Mouse (Mus musculus): ENCODE measurements around the gene Ccdc146.
"Not testable (repeated sequence)": the region's sequence is repeated elsewhere in the genome, so short reads cannot be mapped to it uniquely, and the experiment has no call there.

Ccdc146 gene

GRCm38 (mm10) chr5:21387340-21387739 lies 37.1 kb downstream of the Ccdc146 start:
- DNase-seq (ENCODE audit: low spot score), result no peak

GRCm38 (mm10) chr5:21386432-21386831 lies 38.0 kb downstream of the Ccdc146 start:
- no peak for DNase-seq (ENCODE audit: low spot score)

GRCm38 (mm10) chr5:21384976-21385375 lies 39.5 kb downstream of the Ccdc146 start:
- DNase-seq (ENCODE audit: low spot score), result no peak

DNA sequence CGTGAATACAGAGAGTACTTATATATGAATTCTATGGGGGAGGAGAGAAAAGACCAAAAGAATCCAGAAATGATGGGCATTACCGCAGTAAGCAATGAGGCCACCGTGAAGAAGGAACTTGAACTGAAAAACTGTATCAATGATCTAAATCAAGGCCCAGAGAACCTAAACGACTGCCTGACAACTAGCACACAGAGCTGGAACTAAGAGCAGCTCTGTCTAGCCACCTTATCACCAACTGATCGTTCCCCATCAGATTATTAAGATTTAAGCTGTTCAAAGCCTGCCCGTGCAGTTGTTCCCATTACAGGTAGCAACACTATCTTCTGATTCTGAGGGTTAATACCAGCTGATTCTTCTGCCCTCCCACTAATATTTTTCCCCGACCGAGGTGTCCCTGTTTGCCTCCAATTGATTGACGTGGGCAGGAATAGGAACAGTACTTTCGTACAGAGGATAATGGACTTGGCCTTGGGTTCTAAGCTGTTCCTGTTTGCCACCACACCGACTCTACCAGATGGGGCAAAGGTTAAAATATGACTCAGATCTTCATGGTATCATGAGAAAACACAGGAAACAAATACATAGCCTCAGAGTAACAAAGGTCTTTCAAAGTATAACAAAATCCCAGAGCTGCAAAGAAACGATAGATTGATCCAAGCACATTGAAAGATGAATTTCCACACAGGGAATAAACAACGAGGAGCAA lies 40.1 kb downstream of the Ccdc146 start:
- DNase-seq (ENCODE audit: low spot score), result no peak

GRCm38 (mm10) chr5:21383392-21384251 lies 40.9 kb downstream of the Ccdc146 start:
- DNase-seq (ENCODE audit: low spot score), result peak; percentile 11

DNA sequence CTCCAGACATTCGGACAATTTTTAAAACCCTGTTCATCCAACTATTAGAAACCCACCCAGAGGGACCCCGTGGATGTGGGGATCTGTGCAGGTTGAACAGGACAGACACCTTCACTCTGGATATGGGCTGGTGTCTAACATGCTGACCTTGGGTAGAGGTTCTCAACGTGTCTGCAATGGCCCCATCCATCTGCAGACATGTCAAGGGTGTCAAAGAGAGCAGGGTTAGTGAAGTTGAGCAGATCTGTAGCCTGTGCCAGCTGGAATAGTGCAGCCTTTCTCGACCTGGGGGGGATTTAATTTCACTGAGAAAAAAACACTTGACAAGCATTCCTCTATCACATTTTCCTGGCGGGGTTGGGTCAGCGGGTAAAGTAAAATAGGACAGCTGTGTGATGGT lies 41.8 kb downstream of the Ccdc146 start:
- peak; percentile 20 for DNase-seq (ENCODE audit: low spot score)

DNA sequence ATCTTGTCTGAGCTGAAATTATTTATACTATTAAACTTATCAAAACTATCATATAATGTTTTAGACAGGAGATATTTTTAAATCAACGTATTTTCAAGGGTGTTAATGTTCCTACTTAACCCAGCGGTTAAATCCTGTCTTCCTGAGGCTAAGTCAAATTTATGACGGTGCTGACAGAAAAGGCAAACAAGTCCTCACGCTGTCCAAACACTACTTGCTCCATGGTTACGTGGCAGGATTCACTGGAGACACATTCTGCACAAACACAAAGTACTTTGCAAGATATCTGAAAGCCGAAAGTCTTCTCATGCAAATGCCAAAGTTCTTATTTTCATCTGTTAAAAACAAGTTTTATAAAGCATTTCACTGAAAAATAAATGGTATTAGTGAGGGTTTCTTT lies 42.5 kb downstream of the Ccdc146 start:
- DNase-seq (ENCODE audit: low spot score), result peak; percentile 53

GRCm38 (mm10) chr5:21378397-21378796 lies 46.1 kb downstream of the Ccdc146 start:
- DNase-seq (ENCODE audit: low spot score), result no peak

- DNase-seq (ENCODE audit: low spot score), result no peak
Observed at GRCm38 (mm10) chr5:21376935-21377334, 47.5 kb downstream of the Ccdc146 start.

GRCm38 (mm10) chr5:21373180-21373518 lies 51.3 kb downstream of the Ccdc146 start:
- no peak for DNase-seq (ENCODE audit: low spot score)

DNA sequence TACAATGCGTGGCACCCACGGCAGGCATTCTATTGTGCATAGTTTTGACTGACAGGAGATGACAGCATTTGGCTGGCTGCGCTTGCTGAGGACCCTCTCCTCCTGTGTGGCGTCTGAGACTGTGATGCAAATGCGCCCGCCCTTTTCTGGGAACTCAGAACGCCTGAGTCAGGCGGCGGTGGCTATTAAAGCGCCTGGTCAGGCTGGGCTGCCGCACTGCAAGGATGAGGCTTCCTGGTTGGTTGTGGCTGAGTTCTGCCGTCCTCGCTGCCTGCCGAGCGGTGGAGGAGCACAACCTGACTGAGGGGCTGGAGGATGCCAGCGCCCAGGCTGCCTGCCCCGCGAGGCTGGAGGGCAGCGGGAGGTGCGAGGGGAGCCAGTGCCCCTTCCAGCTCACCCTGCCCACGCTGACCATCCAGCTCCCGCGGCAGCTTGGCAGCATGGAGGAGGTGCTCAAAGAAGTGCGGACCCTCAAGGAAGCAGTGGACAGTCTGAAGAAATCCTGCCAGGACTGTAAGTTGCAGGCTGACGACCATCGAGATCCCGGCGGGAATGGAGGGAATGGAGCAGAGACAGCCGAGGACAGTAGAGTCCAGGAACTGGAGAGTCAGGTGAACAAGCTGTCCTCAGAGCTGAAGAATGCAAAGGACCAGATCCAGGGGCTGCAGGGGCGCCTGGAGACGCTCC lies 51.8 kb downstream of the Ccdc146 start, which contains the start of gene Fgl2:
TSS of gene Fgl2 (plus strand) at position 150 of the 687 bp plus-strand sequence.
- peak; percentile 84 for DNase-seq (ENCODE audit: low spot score)

GRCm38 (mm10) chr5:21371920-21372319 lies 52.6 kb downstream of the Ccdc146 start:
- no peak for DNase-seq (ENCODE audit: low spot score)

DNA sequence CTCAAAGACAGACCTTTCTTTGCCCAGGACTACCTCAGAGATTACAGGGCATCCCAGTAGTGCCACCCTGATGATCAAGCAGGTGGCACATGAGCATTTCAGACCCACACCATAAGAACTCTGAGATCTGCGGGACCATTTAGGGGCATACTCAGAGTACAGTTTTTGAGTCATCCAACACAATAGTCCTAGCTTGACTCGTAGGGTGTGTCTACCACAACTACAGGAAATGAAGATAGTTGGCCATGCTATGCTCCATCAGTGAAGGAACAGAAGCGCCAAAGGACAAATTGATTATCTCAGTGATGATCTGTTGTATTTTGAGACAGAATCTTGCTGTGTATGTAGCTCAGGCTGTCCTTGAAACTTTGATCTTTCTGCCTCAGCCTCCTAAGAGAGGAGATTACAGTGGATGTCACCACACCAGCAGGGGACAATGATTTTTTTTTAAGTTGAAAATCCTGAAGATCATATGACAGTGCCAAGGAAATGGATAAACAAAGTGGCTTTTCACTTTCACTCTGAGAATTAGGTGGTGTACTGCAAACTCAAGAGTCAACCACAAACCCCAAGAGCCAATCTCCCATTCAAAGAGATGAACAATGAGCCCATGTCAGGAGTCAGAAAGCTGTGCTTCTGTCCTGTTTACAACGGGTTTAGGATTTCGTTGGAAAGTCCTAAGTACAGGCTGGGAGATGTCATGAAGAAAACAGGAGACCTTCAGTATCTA lies 54.1 kb downstream of the Ccdc146 start:
- DNase-seq (ENCODE audit: low spot score), result no peak

GRCm38 (mm10) chr5:21367514-21367913 lies 57.0 kb downstream of the Ccdc146 start:
- DNase-seq (ENCODE audit: low spot score), result peak; percentile 5

DNA sequence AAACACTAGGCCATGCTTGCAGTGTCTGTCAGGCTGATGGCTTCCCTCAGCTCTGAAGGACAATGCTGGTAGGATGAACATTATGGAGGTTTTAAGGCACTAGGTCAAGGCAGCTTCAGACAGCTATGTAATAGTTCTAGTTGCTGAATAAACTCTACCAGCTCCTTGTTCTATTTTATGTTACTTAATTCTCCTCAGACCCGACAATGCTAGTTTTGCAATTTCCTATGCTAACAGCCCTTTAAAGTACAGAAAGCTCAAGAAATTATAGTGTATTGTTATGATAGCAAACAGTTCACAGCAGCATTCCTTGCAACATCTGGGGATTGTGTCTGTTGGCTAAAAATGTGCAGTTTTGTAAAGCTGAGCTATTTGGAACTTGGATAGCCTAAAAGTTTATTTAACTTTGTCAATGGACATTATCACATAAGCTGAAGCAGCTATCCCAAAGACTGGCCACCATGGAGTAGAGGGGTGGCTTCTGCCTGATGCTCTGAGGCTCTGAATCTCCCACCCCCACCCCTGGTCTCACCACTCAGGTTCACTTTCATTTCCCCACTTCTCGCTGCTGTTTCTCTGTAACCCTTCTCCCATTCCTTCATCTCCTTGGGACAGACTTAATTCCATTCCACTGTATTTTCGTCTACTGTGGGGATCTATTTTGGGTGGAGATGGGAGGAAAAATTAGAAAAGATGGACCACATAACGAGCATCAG lies 58.0 kb downstream of the Ccdc146 start:
- no peak for DNase-seq (ENCODE audit: low spot score)

DNA sequence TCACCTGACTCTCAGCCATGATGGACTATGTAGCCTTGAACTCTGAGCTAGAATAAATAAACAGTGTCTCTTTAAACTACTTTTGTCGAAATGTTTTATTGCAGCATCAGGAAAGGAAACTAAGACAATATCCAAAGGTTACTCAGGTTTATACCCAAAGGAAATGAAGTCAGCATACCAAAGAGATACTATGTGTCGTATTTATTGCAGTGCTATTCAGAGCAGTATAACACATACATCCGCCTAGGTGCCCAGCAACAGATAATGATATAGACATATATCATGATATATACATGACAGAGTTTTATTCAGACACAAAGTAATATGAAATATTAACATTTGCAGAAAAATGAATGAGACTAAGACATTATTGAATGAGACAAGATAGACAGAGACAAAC lies 61.1 kb downstream of the Ccdc146 start:
- DNase-seq (ENCODE audit: low spot score), result no peak

DNA sequence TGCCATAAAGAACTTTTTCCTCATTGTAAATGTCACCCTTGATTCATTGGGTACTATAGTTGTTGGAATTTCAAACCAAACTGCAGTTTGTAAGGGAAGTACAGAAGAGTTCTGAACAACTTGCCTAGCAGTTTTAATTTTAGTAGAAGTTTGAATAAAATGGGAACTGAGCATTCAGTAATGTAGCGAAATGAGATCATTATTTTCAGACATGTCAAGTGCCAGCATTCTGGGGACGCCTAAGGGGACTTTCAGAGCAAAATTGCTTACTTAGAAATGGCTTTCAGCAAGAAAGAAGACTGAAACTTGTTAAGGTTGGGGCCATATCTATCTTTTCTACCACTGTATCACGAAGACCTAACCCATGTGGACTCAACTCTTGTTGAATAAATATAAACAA lies 65.8 kb downstream of the Ccdc146 start:
- DNase-seq (ENCODE audit: low spot score), result no peak

GRCm38 (mm10) chr5:21351678-21352077 lies 72.8 kb downstream of the Ccdc146 start:
- no peak for DNase-seq (ENCODE audit: low spot score)

DNA sequence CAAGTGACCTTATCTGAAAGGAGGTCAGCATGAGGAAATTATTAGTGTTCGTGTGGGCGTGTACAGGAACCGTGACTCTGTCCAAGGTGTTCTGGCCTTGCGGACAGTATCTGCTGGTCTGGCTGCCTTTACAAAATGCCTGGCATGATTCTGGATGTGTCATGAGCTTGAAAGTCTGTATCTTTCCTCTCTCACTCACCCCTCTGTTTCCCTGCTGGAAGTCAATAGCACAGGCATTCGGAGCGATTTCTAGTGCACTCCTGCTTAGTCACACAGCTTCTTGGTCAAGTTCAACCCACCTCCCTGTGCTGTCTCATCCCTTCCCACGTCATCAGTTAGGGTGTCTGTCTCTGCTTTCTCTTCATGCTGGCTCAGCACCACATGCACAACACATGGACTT lies 76.1 kb downstream of the Ccdc146 start:
- no peak for DNase-seq (ENCODE audit: low spot score)

- DNase-seq (ENCODE audit: low spot score), result not testable (repeated sequence)
Observed at GRCm38 (mm10) chr5:21342265-21342664, 82.2 kb downstream of the Ccdc146 start.

GRCm38 (mm10) chr5:21332119-21332518 lies 92.4 kb downstream of the Ccdc146 start:
- DNase-seq (ENCODE audit: low spot score), result no peak

Data from embryo, embryonic 10.5 days (tissue).